In genomic region chr7:132196581-132196980, GRCm38 (mm10) we compare ENCODE assay signal across 31 mouse cellular contexts. TPM values are rescaled to one million over a fixed set of nuclear protein-coding genes. Genes with fewer than 3 reads are reported as not detected.
DNase-seq lines count a peak whose midpoint lies in the region; ATAC-seq and TF ChIP-seq lines count a peak whose summit lies in the region.
"Had no signal": no experiment of that assay in that cellular context is flagged by ENCODE, and none has a peak within 500 bp of the region (broad histone marks: within the 10 kb centered on the region; RNA-seq: fewer than 3 reads in every experiment).

No protein-coding gene starts in this region.

- H3K4me3 ChIP-seq in gastrocnemius, adult 2 months = no peak overlapping the region
- H3K4me3 ChIP-seq in midbrain, embryonic 11.5 days (ENCODE audit: low read depth, low read length) = no peak overlapping the region
- H3K4me3 ChIP-seq in midbrain, embryonic 10.5 days = no peak overlapping the region
- H3K4me3 ChIP-seq: embryonic facial prominence, embryonic 10.5 days; embryonic facial prominence, embryonic 15.5 days; forebrain, embryonic 12.5 days; heart, embryonic 13.5 days; hindbrain, embryonic 10.5 days; hindbrain, embryonic 15.5 days; limb, embryonic 10.5 days; limb, embryonic 15.5 days; liver, embryonic 13.5 days had no signal

- no peak for ATAC-seq in midbrain, embryonic 11.5 days (ENCODE audit: low FRiP score)
- ATAC-seq: forebrain, postnatal 0 days; inflammation-experienced regulatory T-cells, adult 6 months; lung, postnatal 0 days; midbrain, embryonic 16.5 days had no signal

- 93% methylated on average over 1 of the region's 1 CpGs for WGBS in midbrain, embryonic 11.5 days
- WGBS in midbrain, embryonic 10.5 days = 86% methylated on average over 1 of the region's 1 CpGs

- 0 out of 2 replicates have a peak overlapping the region, but pooled peaks have one; percentile 20 for H3K27ac ChIP-seq in gastrocnemius, adult 2 months
- no peak overlapping the region for H3K27ac ChIP-seq in midbrain, embryonic 11.5 days (ENCODE audit: low read depth, low read length)
- no peak overlapping the region for H3K27ac ChIP-seq in midbrain, embryonic 10.5 days (replicated peaks)
- H3K27ac ChIP-seq: embryonic facial prominence, embryonic 10.5 days; embryonic facial prominence, embryonic 15.5 days; forebrain, embryonic 12.5 days; heart, embryonic 13.5 days; hindbrain, embryonic 10.5 days; hindbrain, embryonic 15.5 days; limb, embryonic 10.5 days; limb, embryonic 15.5 days; liver, embryonic 13.5 days had no signal

- no peak overlapping the region for H3K4me2 ChIP-seq in midbrain, embryonic 11.5 days
- H3K4me2 ChIP-seq: embryonic facial prominence, embryonic 15.5 days; forebrain, embryonic 12.5 days; heart, embryonic 13.5 days; hindbrain, embryonic 15.5 days; limb, embryonic 15.5 days; liver, embryonic 13.5 days had no signal

- DNase-seq in gastrocnemius, adult 2 months = peak; percentile 54
- no peak for DNase-seq in gastrocnemius, postnatal 10 days
- DNase-seq in midbrain, embryonic 11.5 days (ENCODE audit: low spot score, missing footprints) = peak; percentile 31
- no peak for DNase-seq in midbrain, embryonic 10.5 days (ENCODE audit: low spot score)
- DNase-seq in heart, postnatal 25 days (ENCODE audit: low spot score) = peak; percentile 31
- DNase-seq in frontal cortex, postnatal 14 days (ENCODE audit: low spot score in 2 of 2) = no peak
- DNase-seq in kidney, postnatal 14 days = no peak
- DNase-seq: adrenal gland, adult 8-10 months; cerebellum, adult 2 months; cerebellum, postnatal 25 days; forebrain, postnatal 0 days; kidney, adult 2 months; kidney, postnatal 4 days; layer of hippocampus, postnatal 36 days; liver, embryonic 13.5 days; lung, adult 18-20 months; right cerebral cortex, adult 18-20 months; spleen, adult 18-20 months; thymus, postnatal 14 days had no signal

- H3K36me3 ChIP-seq in midbrain, embryonic 11.5 days (ENCODE audit: control insufficient read depth, insufficient read depth, low read length) = no peaks in the 10 kb centered on the region
- H3K36me3 ChIP-seq in midbrain, embryonic 10.5 days = no peaks in the 10 kb centered on the region
- H3K36me3 ChIP-seq: embryonic facial prominence, embryonic 10.5 days; embryonic facial prominence, embryonic 15.5 days; forebrain, embryonic 12.5 days; G1E; heart, embryonic 13.5 days; hindbrain, embryonic 10.5 days; hindbrain, embryonic 15.5 days; limb, embryonic 10.5 days; limb, embryonic 15.5 days; liver, embryonic 13.5 days had no signal

- H3K27me3 ChIP-seq in midbrain, embryonic 11.5 days (ENCODE audit: control insufficient read depth, insufficient read depth, low read length) = no peaks in the 10 kb centered on the region
- H3K27me3 ChIP-seq in midbrain, embryonic 10.5 days (ENCODE audit: low read depth, poor library complexity, severe bottlenecking) = no peaks in the 10 kb centered on the region
- H3K27me3 ChIP-seq: embryonic facial prominence, embryonic 15.5 days; hindbrain, embryonic 15.5 days; limb, embryonic 15.5 days; liver, embryonic 13.5 days had no signal

- no peaks in the 10 kb centered on the region for H3K4me1 ChIP-seq in midbrain, embryonic 11.5 days (ENCODE audit: control insufficient read depth, insufficient read depth, low read length)
- H3K4me1 ChIP-seq in midbrain, embryonic 10.5 days = peaks cover 28% of the 10 kb centered on the region
- H3K4me1 ChIP-seq: heart, embryonic 13.5 days; hindbrain, embryonic 15.5 days; liver, embryonic 13.5 days had no signal

- no peak for TF ChIP-seq CTCF in gastrocnemius, adult 2 months (IDR thresholded peaks at IDR 0.05)

- intact Hi-C loops in gastrocnemius, adult 2 months (cut with DNase I) = no loop called here
- intact Hi-C loops in heart, postnatal 25 days (cut with DNase I) = no loop called here

- no peak overlapping the region for H3K9ac ChIP-seq in midbrain, embryonic 11.5 days (ENCODE audit: low read length)
- H3K9ac ChIP-seq: embryonic facial prominence, embryonic 15.5 days; forebrain, embryonic 12.5 days; forebrain, postnatal 0 days; heart, embryonic 13.5 days; hindbrain, embryonic 15.5 days; limb, embryonic 15.5 days; liver, embryonic 13.5 days had no signal

- H3K9me3 ChIP-seq in midbrain, embryonic 11.5 days (ENCODE audit: control insufficient read depth, low read length) = no peaks in the 10 kb centered on the region
- H3K9me3 ChIP-seq in midbrain, embryonic 10.5 days (replicated peaks) = no peaks in the 10 kb centered on the region
- H3K9me3 ChIP-seq: embryonic facial prominence, embryonic 10.5 days; embryonic facial prominence, embryonic 15.5 days; forebrain, embryonic 12.5 days; heart, embryonic 13.5 days; hindbrain, embryonic 10.5 days; hindbrain, embryonic 15.5 days; limb, embryonic 10.5 days; limb, embryonic 15.5 days; liver, embryonic 13.5 days had no signal

RNA-seq across cellular contexts. Expression of gene Cpxm2, which starts 42.0 kb away (rescaled TPM):
- 10 to 100 TPM in 1 of 2 experiments, 1 to 10 TPM in 1; 5.2 to 17.2 TPM for total RNA-seq in gastrocnemius, adult 2 months (2021)
- total RNA-seq in gastrocnemius, postnatal 10 days (2021) = 10 to 100 TPM; 13.1 to 14.6 TPM
- polyA plus RNA-seq in midbrain, embryonic 11.5 days (2014; fragmentation: Nextera tagmentation; extraction: Ambion mirVana) = 0.72 and 1.3 TPM in 2 replicates
- polyA plus RNA-seq in midbrain, embryonic 10.5 days (2016; fragmentation: Nextera tagmentation; extraction: Ambion mirVana) = 0.93 and 0.94 TPM in 2 replicates
- total RNA-seq in heart, postnatal 25 days (2021) = 1 to 10 TPM; 1.3 to 3.4 TPM
- polyA plus RNA-seq: G1E; inflammation-experienced regulatory T-cells, adult 6 months had no signal

Comparison
In these comparisons a context has a peak if more than half of its experiments do, and no peak if none do; other contexts are left out.
1. DNase-seq: peak in gastrocnemius, adult 2 months (single experiment), midbrain, embryonic 11.5 days (single experiment) and heart, postnatal 25 days (single experiment); none in gastrocnemius, postnatal 10 days (single experiment), midbrain, embryonic 10.5 days (single experiment), frontal cortex, postnatal 14 days (0 of 2) and kidney, postnatal 14 days (single experiment).